Mouse (Mus musculus) neutrophil, adult 59 days (primary cell): ENCODE measurements around the gene Fam219b. TPM values are rescaled to one million over a fixed set of nuclear protein-coding genes. Genes with fewer than 3 reads are reported as not detected.

Experiments used
- total RNA-seq, 2 experiments: library from RNA; stranded (reverse); gene quantifications; 1 replicate in 1 of 2; 2 replicates in 1 of 2; pipeline ENCODE4 v1.2.4; 2023

Fam219b gene
- 10 to 100 TPM in 1 of 2 experiments, 1 to 10 TPM in 1; 6.3 to 12.4 TPM for total RNA-seq

GRCm38 (mm10) chr9:57537044-57537727 is at the start of gene Fam219b:
Gene Fam219b, plus strand, starts transcription at chr9:57537528.

GRCm38 (mm10) chr9:57503622-57504380 is 33.5 kb upstream of the Fam219b start, which contains the start of gene Rpp25:
Gene Rpp25, plus strand, starts transcription at chr9:57504026.

GRCm38 (mm10) chr9:57521056-57521911 is 16.0 kb upstream of the Fam219b start, which contains the start of gene Cox5a:
Gene Cox5a, plus strand, starts transcription at chr9:57521274.

DNA sequence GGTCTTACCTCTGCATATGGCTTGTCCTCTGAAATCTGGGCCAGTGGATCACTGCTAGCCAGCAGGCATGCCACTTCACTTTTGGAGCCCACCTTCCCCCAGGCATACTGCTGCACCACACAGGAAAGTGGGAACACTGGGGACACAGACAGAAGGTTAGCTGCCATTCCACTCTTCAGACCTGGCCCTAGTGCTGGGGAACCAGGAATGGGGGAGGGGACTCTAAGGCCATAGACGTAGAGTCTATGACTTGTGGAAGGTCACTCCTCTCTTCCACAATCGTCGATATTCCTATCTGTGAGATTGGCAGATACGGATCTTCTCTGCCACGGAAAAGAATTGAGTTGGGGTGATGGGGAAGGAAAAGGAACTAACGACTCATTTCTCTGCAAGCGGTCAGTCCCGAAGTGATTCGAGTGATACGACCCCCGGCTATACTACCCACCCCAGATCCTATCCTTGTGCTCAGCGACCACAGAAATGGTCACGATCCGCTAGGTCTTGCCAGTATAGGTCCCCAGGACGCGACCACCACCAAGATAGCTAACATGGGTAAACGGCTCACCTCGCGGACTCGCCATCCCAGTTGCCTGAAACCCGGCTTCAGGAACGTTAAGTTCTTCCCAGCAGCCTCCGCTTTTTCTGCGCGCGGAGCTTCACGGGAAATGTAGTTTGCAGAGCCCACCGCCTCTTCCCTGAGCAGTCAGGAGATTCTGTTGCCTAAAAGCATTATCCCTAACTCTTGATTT is 15.0 kb downstream of the Fam219b start, which contains the start of gene Mpi:
Gene Mpi (minus strand): TSS at position 625 of the 749 bp plus-strand sequence.

GRCm38 (mm10) chr9:57560861-57561710 is 23.8 kb downstream of the Fam219b start, which contains the start of gene Scamp2:
Gene Scamp2, plus strand, starts transcription at chr9:57560943.

GRCm38 (mm10) chr9:57589224-57590126 is 52.1 kb downstream of the Fam219b start, which contains the start of gene Ulk3:
Gene Ulk3, plus strand, starts transcription at chr9:57589452.

Other genes with a start within 250 kb of the Fam219b start
- 10 to 100 TPM; 28.2 to 29.6 TPM for gene Ppcdc, start 97.4 kb upstream of the Fam219b start, total RNA-seq
- gene Scamp5, start 69.5 kb upstream of the Fam219b start, total RNA-seq = 1 to 10 TPM; 1.0 to 1.9 TPM
- gene Rpp25, start 33.5 kb upstream of the Fam219b start, total RNA-seq = not detected
- 100 to 1,000 TPM; 108 to 123 TPM for gene Cox5a, start 16.3 kb upstream of the Fam219b start, total RNA-seq
- 10 to 100 TPM in 1 of 2 experiments, 1 to 10 TPM in 1; 9.3 to 10.5 TPM for gene Mpi, start 15.2 kb downstream of the Fam219b start, total RNA-seq
- gene Scamp2, start 23.4 kb downstream of the Fam219b start, total RNA-seq = 100 to 1,000 TPM; 144 to 146 TPM
- gene Ulk3, start 51.9 kb downstream of the Fam219b start, total RNA-seq = 10 to 100 TPM; 28.4 to 33.6 TPM
- not detected for gene Cplx3, start 68.8 kb downstream of the Fam219b start, total RNA-seq
- not detected for gene Lman1l, start 83.2 kb downstream of the Fam219b start, total RNA-seq
- gene Csk, start 116.1 kb downstream of the Fam219b start, total RNA-seq = 100 to 1,000 TPM; 197 to 212 TPM
- gene Cyp1a2, start 146.2 kb downstream of the Fam219b start, total RNA-seq = not detected
- not detected for gene Cyp1a1, start 150.4 kb downstream of the Fam219b start, total RNA-seq
- gene Edc3, start 171.0 kb downstream of the Fam219b start, total RNA-seq = 10 to 100 TPM; 14.9 to 15.3 TPM
- 100 to 1,000 TPM; 160 to 171 TPM for gene Clk3, start 228.3 kb downstream of the Fam219b start, total RNA-seq